Mouse (Mus musculus): ENCODE results near the gene Ankrd6. TPM values are rescaled to one million over a fixed set of nuclear protein-coding genes. Genes with fewer than 3 reads are reported as not detected.

Ankrd6 gene
- total RNA-seq, 2 experiments from 2014 or later: 4.3 to 5.8 TPM

DNA sequence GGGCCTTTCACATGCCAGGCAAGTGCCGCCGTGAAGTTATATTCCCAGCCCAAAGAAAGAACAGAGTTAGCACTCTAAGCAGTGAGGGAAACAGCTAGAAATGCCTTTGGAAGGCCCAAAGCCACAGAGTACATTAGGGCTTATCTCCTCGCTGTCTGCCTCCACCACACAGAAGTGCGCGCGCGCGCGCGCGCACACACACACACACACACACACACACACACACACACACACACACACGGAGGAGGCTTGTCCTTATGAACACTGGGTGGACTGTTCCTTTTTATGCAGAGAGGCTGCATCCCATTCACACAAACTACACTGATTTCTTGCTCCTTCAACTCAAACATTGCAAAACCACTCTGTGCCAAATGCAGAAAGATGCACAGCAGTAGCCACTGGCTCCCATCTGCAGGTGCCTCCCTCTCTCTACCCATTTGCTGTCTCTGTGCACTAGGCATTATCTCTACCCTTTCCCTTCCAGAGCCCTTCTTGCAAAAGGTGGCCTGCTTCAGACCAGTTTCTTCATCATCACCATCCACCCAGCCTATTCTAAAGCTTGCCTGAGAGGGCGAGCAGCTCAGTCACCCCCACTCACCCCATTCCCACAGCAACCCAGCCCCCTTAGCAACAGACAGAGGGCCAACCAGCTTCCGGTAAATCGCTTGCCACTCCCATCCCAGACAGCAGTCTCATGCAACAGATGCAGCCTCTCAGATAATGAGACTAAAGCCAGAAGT lies 88.5 kb downstream of the Ankrd6 start:
- no peak for DNase-seq (ENCODE audit: low spot score in 2 of 2)

DNA sequence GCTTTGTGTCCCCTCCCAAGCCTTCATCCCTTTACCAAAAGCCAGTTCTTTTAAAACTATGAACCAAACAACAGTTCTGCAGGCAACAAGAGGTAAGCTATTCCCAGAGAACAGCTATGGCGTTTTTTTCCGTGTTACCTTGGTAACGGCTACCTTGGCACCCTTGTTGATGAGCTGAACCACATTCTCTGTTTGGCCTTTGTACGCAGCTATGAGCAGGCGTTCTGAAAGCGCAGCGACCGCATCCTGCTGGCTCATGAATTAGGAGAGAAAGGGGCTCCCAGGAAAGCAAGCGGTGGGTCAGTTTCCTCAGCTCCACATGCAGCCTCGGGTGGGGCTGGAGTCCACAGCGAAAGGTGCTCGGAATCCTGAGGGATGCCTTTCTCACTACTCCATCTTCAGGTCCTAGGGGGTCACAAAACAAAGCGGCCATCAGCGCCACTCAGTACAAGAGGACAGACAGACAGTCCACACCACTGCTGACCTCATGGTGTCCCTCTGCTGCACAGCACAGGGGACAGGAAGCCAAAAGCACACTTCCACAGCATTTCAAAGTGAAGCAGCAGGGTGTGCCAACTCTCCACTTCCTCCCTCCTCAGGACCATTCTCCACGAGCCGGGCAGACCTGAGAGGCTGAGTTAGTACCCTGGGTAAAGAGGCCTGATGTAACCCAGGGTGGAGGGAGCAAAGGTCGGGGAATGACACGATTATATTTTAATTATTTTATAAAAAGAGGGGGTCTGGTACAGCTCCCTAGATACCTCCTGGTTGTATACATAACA lies 90.3 kb downstream of the Ankrd6 start:
- no peak for DNase-seq (ENCODE audit: low spot score in 2 of 2)

DNA sequence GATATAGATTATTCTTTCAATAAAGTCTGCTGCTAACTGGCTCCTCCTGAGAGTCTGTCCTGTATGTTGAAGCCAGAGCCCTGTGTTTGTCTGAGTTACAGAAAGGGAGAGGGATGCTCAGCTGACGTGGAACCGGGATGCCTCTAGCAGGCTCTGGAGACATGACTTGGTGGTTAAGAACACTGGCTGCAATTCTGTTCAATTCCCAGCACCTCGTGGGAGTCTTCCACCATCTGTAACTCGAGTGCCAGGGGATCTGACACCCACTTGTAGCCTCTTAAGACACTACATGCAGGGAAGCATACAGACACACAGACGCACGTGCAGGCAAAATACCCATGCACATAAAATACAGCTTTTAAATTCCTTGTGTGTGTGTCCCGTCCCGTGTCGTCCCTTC lies 95.1 kb downstream of the Ankrd6 start:
- DNase-seq (ENCODE audit: low spot score in 2 of 2): no peak

DNA sequence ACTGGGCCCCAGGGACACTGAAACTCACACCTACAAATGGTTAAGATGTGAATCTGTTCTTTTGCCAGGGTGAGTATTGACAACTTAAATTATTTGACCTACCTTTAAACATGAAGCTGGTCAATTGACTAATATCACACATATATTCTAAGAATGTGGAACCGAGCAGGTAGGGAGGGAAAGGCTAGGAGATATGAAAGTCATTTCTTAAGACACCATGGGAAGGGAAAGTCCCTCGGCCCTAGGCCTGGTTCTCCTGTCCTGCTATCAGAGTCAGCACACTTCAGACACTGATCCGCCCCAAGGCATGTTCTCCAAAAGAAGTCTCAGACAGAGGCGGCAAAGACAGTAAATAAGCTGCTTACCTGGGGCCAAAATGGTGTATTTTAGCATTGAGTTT lies 95.7 kb downstream of the Ankrd6 start:
- DNase-seq (ENCODE audit: low spot score in 2 of 2): no peak

DNA sequence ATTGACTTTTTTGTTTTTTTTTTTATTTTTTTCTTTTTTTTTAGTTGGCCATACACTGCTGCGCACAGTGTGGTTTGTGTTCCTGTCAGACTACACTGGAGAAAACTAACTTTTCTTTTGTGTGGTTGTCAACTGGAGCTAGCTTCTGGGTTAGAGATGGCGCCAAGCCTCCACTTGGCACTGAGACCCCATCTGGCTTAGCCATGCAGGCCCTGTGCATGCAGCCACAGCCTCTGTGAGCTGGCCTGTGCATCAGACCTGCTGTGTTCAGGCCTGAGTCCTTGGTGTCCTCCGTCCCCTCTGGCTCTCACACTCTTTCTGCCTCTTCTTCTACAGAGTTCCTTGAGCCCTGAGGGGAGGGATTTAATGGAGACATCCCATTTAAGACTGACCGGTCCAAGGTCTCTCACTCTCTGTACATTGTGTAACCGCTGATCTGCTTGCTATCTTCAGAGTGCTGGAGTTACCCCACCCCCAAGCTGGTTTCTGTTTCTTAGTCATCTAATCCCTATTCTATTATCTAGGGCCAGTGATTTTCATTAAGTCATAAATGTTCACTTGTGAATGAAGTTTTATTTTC lies 96.9 kb downstream of the Ankrd6 start:
- no peak for DNase-seq (ENCODE audit: low spot score in 2 of 2)

DNA sequence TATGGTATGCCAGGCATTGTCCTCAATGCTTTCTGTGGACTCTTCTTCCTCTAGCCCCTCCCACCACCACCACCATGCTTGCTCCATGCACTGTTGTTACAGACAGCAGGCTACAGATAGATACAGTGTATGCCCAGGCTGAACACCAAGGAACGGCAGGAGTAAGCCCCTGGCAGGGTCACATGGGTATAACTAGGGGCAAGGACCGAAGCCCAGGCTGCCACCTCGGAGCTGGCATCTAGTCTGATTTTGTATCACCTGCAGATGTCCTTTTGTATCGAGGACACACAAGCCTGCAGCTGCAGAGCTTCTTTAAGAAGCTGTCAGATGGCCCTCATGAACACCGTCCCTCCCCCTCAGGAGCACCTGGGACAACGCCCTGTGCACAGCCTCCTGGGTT lies 97.8 kb downstream of the Ankrd6 start:
- no peak for DNase-seq (ENCODE audit: low spot score in 2 of 2)

DNA sequence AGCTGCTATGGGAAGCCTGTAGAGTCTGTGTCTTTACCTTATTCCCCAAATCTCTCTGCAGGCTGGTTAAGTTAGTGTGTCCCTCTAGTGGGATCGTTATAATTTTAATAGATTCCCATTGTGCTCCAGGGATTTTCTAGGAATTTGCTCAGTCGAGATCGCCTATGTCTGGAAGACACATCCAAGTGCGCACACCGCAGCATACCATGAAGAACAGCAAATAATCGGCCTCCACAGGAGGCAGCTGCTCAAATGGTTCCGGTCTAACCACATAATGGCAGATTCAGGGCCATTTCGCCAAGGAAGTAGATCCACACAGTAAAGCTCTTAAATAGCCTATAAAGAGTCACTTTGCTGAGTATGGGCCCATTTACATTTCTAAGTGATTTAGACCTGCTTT lies 98.3 kb downstream of the Ankrd6 start:
- DNase-seq (ENCODE audit: low spot score in 2 of 2): no peak

DNA sequence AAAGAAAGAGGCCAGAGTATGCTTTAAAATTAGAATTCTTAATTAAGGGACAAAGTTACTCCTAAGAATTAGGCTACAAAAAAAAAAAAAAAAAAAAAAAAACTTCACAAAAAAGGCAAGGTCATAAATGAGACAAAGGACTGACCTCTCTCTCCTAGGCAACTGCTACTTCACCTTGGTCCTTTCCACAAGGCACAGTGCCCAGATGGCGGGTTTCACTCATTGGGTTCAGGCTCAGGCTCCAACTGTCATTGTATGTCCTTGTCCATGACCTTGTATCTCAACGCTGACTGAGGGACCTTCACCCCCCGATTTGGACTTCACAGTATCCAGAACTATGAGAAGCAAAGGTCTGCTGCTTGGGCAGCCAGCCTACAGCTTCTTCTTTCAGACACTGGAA lies 112.2 kb downstream of the Ankrd6 start:
- no peak for DNase-seq (ENCODE audit: low spot score in 2 of 2)

DNA sequence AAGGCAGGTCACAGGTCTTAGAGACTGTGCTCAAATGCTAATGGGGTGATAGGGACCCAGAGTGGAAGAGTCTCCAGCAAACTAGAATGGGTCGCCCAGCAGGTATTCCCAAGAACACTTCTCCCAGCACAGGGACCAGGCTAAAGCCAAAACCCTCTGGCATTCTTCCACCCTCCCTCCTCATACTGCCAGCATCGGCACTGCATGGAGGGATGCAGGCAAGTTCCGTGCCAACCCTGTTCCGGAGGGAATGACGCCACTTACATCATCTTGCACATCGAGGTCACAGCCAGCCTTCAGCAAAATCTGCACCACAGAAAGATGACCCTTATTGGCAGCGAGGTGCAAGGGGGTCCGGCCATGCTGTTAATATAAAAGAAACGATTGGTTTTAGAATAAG lies 114.6 kb downstream of the Ankrd6 start:
- DNase-seq (ENCODE audit: low spot score in 2 of 2): no peak

DNA sequence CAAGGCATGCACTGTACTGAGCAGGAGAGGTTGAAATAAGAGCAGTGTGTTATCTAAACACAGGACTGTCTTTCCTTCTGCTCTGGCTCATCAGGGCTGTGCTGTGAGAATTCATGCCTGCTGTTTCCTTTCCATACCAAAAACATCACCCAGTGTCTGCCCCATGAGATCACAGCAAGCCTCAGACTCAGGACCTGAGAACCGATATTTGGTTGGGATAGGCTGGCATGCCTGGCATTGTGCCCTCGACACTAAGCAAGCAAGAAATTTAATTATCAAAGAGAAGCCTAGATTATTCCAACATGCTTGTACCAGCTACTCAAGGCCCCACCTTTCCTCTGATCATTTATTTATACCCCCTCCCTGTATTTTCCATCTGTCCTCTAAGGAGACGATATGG lies 116.1 kb downstream of the Ankrd6 start:
- no peak for DNase-seq (ENCODE audit: low spot score in 2 of 2)

DNA sequence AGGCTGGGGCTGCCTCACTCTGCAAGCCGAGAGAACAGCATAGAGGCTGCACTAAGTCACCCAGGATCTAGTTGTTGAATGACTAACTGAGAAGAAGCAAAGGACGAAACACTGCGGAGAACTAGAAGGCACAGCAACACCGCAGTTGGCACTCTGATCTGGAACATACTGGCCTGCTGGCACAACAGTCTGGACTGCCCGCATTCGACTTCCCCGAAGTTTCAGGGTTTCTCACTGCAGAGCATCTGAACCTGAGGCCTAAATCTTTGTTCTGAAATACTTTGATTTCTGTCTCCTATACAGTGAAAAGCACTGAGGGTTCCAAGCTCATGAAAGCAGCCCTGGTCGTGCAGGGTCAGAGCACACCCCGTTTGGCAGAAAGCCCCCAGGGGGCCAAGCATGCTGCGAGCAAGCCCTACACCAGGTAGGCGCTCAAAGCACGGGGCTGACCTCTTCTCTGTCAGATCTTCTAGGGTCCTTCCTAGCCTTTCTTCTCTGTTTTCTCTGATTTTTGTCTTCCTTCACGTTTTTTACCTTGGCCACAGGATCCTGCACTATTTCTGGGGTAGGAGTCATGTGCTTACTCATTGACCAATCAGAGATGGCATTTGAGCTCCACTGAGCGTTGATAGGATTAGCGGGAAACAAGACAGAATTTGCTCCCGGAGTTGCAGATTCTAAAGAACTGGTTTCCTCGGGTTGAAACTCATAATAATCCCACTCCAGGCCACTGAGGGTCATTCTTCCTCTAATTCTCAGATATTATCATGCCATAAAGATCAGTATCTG lies 117.0 kb downstream of the Ankrd6 start:
- no peak for DNase-seq (ENCODE audit: low spot score in 2 of 2)

DNA sequence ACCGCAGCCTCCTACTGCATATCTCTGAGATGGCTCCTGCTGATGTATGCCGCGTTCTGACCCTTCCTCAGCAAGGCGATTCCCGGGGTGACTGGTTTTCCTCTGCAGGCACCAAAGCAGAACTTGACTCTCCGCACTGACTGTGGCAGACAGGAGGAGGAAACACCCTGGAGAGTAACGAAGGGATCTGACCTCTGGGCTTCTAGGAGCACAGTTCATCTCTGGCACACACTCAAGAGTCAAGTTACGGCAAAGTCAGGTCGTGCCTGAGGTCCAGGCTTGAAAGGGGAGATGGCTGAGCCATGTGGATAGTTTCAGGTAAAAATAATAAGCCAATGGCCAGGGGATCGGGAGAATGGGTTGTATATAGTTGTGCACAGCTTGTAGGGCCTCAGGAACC lies 121.3 kb downstream of the Ankrd6 start:
- no peak for DNase-seq (ENCODE audit: low spot score in 2 of 2)

DNA sequence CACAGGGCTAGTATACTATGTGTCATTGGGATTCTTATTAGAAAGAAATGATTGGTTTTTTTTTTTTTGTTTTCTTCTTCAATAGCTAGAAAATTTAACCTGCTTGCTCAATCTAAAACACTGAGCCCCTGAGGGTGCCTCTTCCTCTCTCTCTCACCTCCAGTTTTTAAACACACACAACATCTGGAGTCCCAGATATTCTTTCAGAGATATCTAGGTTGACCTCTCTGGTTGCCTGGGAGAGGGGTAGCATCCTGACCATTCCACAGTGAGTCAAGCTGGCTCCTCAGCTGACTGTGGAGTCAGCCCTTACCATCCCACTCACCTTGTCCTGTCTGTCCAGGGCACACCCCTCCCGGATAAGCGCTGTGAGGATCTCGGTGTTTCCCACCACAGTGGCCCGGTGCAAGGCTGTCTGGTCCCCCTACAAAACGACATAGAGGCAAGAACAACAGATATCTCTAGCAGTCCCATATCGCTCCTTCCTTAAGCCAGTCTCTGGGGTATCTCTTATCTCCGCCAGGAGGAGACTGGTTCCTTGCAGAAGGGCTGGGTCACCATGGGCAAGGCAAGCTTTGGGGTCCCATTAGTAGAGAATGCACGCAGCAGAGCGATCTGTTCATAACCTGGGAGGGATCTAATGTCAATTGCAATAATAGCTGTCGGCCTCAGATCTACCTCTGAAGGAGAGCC lies 122.1 kb downstream of the Ankrd6 start:
- DNase-seq (ENCODE audit: low spot score in 2 of 2): no peak

DNA sequence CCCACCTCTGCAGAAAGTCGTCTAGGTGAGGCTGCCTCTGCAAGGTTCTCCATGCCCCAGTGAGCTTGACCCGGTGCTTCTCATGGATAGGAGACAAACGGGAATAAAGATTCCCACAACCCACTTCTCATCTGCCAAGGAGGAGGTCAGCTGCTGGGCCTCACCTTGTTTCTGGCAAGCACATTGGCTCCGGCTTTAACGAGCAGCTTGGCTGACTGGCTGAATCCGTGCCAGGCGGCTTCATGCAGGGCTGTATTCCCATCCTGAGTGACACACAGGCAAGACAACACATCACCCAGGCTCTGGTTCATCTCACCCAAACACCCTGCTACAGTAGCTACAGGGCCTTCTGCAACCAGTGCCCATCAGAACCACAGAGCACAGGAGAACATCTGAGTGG lies 123.7 kb downstream of the Ankrd6 start:
- DNase-seq (ENCODE audit: low spot score in 2 of 2): no peak

DNA sequence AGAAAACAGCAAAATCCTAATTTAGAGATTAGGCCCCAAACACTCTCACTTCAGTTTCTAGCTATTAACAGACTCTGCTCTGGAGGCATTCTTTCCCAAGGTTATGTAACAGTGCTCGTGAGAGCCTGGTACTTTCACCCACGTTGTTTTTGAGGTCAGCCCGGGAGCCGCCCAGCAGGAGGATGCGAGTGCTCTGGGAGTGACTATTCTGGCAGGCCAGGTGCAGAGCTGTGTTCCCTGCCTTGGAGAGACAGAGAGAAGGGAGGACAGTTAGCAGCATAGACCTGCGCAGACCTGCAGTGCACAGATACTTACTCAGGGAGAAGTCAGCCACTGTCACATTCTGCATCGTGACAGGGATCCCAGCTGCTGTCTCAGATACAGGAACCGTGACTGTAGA lies 126.4 kb downstream of the Ankrd6 start:
- DNase-seq (ENCODE audit: low spot score in 2 of 2): no peak

DNA sequence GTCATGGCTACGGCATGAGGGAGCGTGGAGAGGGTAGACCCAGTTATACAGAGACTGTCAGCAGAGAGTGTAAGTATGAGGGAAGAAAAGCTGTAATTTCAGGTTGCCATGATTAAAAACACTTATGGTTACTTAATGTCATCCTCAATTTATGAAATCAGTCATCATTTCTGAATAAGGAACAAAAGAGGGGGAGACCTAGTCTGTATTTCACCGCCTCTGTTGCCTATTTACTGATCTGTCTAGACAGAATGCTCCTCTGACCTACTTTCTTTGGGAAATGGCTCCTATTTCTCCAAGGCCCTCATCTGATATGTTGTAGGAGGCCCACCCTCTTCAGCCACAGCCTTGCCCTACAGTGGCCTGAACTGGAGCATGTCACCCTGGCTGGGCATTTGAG lies 130.0 kb downstream of the Ankrd6 start:
- DNase-seq (ENCODE audit: low spot score in 2 of 2): no peak

DNA sequence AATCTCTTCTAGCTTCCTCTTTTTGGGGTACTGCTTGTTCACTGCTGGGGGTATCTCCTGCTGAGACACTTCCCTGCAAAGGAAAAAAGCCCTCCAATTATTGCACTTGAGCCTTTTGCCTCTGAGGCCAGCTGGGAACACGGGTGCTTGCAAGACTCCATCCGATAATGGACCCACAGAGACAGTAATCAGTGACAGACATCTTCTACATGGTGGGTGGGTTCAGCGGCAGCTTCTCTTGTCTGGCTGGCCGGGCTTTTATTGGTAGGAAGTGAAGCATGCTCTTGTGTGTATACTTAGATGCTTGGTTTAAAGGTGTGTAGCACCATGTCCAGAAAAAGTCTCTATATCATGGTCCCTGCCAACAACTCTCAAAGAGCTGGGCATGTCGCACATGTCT lies 133.2 kb downstream of the Ankrd6 start:
- no peak for DNase-seq (ENCODE audit: low spot score in 2 of 2)

DNA sequence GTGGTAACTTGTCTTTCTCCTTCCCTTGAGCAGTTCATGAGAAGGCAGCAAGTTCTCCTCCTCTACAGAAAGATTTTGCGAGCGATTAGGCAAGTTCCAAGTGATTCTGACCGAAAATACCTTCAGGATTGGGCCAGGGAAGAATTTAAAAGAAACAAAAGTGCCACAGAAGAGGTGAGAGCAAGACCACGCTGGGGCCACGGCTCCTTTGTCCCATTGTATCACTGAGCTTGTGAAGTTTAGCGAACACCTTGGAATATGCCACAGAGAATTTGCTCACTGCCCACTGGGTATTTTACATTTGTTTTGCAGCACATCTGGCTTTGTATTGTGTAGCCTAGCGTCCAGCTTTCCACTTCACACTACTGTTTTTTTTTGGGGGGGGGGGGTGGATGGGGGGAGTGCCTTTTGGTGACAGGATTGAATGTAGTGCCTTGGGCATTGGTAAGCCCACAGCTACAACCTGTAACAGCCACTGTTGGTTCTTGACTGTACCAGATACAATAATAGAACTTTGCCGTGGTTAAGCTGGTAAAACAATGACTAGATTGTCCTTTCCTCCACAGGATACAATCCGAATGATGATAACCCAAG lies 150.0 kb downstream of the Ankrd6 start:
- DNase-seq (ENCODE audit: low spot score in 2 of 2): no peak

DNA sequence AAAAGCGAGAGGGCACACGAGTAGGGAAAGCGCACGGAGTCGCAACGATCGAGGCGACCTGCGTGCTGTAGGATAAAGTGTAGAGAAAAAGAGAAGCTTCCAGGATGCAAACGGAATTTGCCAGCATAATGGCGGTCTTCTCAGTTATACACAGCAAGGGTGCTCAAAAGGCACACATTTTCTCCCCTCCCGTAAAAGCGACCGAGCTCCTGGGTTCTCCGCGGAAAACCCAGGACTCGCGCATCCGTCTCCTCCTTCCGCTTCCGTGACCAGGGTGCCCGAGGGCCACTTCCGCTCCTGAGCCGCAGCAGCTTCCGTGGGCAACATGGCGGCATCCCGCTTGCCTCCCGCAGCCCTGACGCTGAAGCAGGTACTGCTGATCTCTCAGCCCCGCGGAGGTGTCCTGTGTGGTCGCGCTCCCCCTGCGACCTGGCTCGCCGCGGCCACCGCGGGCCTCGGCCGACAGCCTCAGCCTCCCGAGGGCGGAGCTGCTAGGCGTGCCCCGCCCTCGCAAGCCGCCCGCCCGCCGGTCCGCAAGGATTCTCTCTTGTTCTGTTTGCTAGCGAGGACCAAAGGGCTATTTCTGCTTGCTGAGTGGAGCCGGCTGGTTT lies 150.6 kb downstream of the Ankrd6 start, which contains the start of gene Lyrm2:
Gene Lyrm2, plus strand, starts transcription at position 288 of the 611 bp plus-strand sequence.
- DNase-seq (ENCODE audit: low spot score in 2 of 2): peak; percentile 55 to 75

DNA sequence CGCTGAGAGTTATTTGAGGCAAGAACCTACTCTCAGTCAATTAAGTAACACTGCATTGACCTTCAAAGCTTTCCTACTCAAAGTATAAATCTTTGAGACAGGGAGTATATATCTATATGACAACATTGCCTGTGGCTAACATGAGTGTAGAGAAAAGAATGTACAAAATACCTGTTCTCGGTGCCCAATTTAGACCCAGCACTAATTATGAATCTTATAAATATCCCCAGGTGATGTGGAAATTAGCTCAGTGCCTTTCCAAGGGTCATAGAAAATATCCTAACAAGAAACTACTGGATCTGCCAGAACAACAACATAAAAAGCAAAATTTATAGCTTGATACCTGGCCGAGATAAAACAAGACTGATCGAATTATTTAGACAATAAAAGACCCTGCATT lies 151.7 kb downstream of the Ankrd6 start:
- no peak for DNase-seq (ENCODE audit: low spot score in 2 of 2)
